In the genomic region with DNA sequence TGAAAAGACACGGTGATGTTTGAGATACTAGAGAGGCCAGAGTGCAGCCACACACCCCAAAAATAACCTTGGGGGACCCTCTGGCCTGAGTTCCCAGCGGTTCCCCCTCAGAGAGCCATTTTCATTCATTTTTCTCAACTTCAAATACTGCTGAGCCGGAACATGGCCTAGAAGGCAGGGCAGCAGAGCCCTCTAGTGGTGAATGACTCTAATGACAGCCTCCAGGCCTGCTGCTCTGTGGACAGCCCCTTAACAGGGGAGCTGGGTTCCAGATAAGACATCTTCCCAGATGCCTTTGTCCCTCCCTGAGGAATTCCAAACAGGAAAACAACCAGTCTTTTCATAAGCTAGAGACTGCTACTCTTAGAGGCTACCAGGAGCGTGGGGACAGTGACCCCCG, we compare ENCODE assay signal across 8 mouse cellular contexts. TPM values are rescaled to one million over a fixed set of nuclear protein-coding genes. Genes with fewer than 3 reads are reported as not detected.
DNase-seq lines count a peak whose midpoint lies in the region; ATAC-seq lines count a peak whose summit lies in the region.

No protein-coding gene starts in this region.

- H3K27me3 ChIP-seq in embryonic facial prominence, embryonic 10.5 days (replicated peaks; ENCODE audit: low read depth, poor library complexity, severe bottlenecking) = peaks cover 15% of the 10 kb centered on the region
- no peaks in the 10 kb centered on the region for H3K27me3 ChIP-seq in hindbrain, embryonic 14.5 days (ENCODE audit: control insufficient read depth, insufficient read depth, low read length)

- peak; percentile 71 for ATAC-seq in activated CD4-positive, CD25-positive, alpha-beta regulatory T cell, adult 4 months
- peak; percentile 69 for ATAC-seq in hindbrain, embryonic 14.5 days (ENCODE audit: low FRiP score)

- no peak overlapping the region for H3K4me3 ChIP-seq in embryonic facial prominence, embryonic 10.5 days
- H3K4me3 ChIP-seq in hindbrain, embryonic 14.5 days (replicated peaks; ENCODE audit: low read length) = no peak overlapping the region

- WGBS in embryonic facial prominence, embryonic 10.5 days = 17% methylated on average over 5 of the region's 5 CpGs
- whole genome bisulfite sequencing in hindbrain, embryonic 14.5 days = 19% methylated on average over 5 of the region's 5 CpGs

- H3K4me1 ChIP-seq in embryonic facial prominence, embryonic 10.5 days = peaks cover 35% of the 10 kb centered on the region
- peaks cover 16% of the 10 kb centered on the region for H3K4me1 ChIP-seq in hindbrain, embryonic 14.5 days (replicated peaks; ENCODE audit: control insufficient read depth, insufficient read depth, low read length)

- H3K9ac ChIP-seq in hindbrain, embryonic 14.5 days = no peak overlapping the region

- no peaks in the 10 kb centered on the region for H3K9me3 ChIP-seq in embryonic facial prominence, embryonic 10.5 days
- H3K9me3 ChIP-seq in hindbrain, embryonic 14.5 days (ENCODE audit: control insufficient read depth, low read length) = no peaks in the 10 kb centered on the region

- DNase-seq in kidney, adult 18-20 months = peak; percentile 38
- no peak for DNase-seq in kidney, adult 11 months
- peak; percentile 76 for DNase-seq in embryonic facial prominence, embryonic 10.5 days (ENCODE audit: low spot score)
- peak; percentile 92 for DNase-seq in hindbrain, embryonic 14.5 days (ENCODE audit: low spot score)
- peak; percentile 63 for DNase-seq in liver
- peak; percentile 25 to 34 for DNase-seq in natural killer cell, adult 2 months (ENCODE audit: low spot score in 2 of 2)
- DNase-seq in thymus, postnatal 14 days = peak; percentile 56

- H3K4me2 ChIP-seq in hindbrain, embryonic 14.5 days (replicated peaks) = no peak overlapping the region

- H3K27ac ChIP-seq in embryonic facial prominence, embryonic 10.5 days (replicated peaks) = no peak overlapping the region
- H3K27ac ChIP-seq in hindbrain, embryonic 14.5 days = no peak overlapping the region

- peaks cover 12% of the 10 kb centered on the region; the same call in 1 of the 2 replicates for H3K36me3 ChIP-seq in embryonic facial prominence, embryonic 10.5 days (replicated peaks)
- no peaks in the 10 kb centered on the region for H3K36me3 ChIP-seq in hindbrain, embryonic 14.5 days (replicated peaks; ENCODE audit: control insufficient read depth, insufficient read depth)

RNA-seq across cellular contexts. Expression of a gene that starts 23.1 kb away (rescaled TPM):
- polyA plus RNA-seq in activated CD4-positive, CD25-positive, alpha-beta regulatory T cell, adult 4 months (2017; shearing (Covaris generic)) = 1 to 10 TPM; 5.4 to 7.7 TPM
- polyA plus RNA-seq in embryonic facial prominence, embryonic 10.5 days (2016; fragmentation: Nextera tagmentation; extraction: Ambion mirVana) = 12.3 and 13.2 TPM in 2 replicates
- polyA plus RNA-seq in hindbrain, embryonic 14.5 days (2014; fragmentation: Nextera tagmentation; extraction: Ambion mirVana) = 12.6 and 15.5 TPM in 2 replicates

RNA-seq across cellular contexts. Expression of a gene that starts 54.3 kb away (rescaled TPM):
- not detected for polyA plus RNA-seq in activated CD4-positive, CD25-positive, alpha-beta regulatory T cell, adult 4 months (2017; shearing (Covaris generic))
- polyA plus RNA-seq in embryonic facial prominence, embryonic 10.5 days (2016; fragmentation: Nextera tagmentation; extraction: Ambion mirVana) = 21.3 and 50.0 TPM in 2 replicates
- not detected in 2 replicates for polyA plus RNA-seq in hindbrain, embryonic 14.5 days (2014; fragmentation: Nextera tagmentation; extraction: Ambion mirVana)

Comparison
In these comparisons a context has a peak if more than half of its experiments do, and no peak if none do; other contexts are left out.
1. RNA of a gene that starts 54.3 kb away (polyA plus RNA-seq): 21.3 to 50.0 TPM in embryonic facial prominence, embryonic 10.5 days; not detected in activated CD4-positive, CD25-positive, alpha-beta regulatory T cell, adult 4 months and not detected in hindbrain, embryonic 14.5 days; every median in the first group is over 10 times any median in the second.